Mouse (Mus musculus): Measurements from ENCODE around the gene Ppm1h. TPM values are rescaled to one million over a fixed set of nuclear protein-coding genes. Genes with fewer than 3 reads are reported as not detected.
A peak's percentile ranks its signal among the peaks of the same experiment; 100 is the strongest.

Gene Ppm1h
- polyA plus RNA-seq, 1 experiment: 0.13 TPM

DNA sequence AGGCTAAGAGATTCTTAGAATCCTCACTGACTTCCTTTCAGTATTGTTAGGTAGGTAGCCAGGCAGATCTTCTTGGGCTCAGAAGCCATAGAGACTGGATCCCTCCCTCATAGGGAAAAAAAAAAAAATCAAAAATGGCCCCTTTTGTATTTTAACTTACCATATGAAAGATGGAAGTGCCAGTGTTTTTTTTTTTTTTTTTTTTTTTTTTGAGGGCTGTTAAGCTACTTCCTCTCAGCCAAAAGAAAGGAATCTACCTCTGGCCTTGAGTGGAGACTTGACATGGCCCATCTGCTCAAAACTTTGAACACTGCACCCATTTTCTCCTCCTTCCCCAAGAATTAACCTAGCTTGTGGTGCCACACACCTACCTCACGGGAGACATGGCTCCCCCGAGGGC is 127.3 kb downstream of the Ppm1h start:
- TF ChIP-seq TCF12 (IDR thresholded peaks at IDR 0.05; ENCODE audit: insufficient read depth, poor library complexity, severe bottlenecking) (no peak), POLR2A (IDR thresholded peaks at IDR 0.05; ENCODE audit: insufficient read length, low read depth) (no peak), E2F4 (IDR thresholded peaks at IDR 0.05; ENCODE audit: insufficient read depth) (no peak), POLR2AphosphoS2 (IDR thresholded peaks at IDR 0.05; ENCODE audit: insufficient read length, low read depth) (no peak), SRF (IDR thresholded peaks at IDR 0.05; ENCODE audit: control insufficient read depth, insufficient read length, low read depth) (no peak), TCF3 (IDR thresholded peaks at IDR 0.05; ENCODE audit: insufficient read length, low read depth) (no peak), MYOD1 (IDR thresholded peaks at IDR 0.05; ENCODE audit: control insufficient read depth in 1 of 3, insufficient read length in 2 of 3, low read depth in 2 of 3) (no peak), REST (IDR thresholded peaks at IDR 0.05; ENCODE audit: insufficient read depth, insufficient read length) (no peak), MAX (IDR thresholded peaks at IDR 0.05; ENCODE audit: low read depth) (no peak), CEBPB (IDR thresholded peaks at IDR 0.05; ENCODE audit: insufficient read depth, poor library complexity, severe bottlenecking) (no peak), USF1 (IDR thresholded peaks at IDR 0.05; ENCODE audit: low read depth) (no peak)
- Histone ChIP-seq H3K4me3 (no peak overlapping the region), H3K36me3 (ENCODE audit: control insufficient read depth, insufficient read depth) (no peaks in the 10 kb centered on the region)

DNA sequence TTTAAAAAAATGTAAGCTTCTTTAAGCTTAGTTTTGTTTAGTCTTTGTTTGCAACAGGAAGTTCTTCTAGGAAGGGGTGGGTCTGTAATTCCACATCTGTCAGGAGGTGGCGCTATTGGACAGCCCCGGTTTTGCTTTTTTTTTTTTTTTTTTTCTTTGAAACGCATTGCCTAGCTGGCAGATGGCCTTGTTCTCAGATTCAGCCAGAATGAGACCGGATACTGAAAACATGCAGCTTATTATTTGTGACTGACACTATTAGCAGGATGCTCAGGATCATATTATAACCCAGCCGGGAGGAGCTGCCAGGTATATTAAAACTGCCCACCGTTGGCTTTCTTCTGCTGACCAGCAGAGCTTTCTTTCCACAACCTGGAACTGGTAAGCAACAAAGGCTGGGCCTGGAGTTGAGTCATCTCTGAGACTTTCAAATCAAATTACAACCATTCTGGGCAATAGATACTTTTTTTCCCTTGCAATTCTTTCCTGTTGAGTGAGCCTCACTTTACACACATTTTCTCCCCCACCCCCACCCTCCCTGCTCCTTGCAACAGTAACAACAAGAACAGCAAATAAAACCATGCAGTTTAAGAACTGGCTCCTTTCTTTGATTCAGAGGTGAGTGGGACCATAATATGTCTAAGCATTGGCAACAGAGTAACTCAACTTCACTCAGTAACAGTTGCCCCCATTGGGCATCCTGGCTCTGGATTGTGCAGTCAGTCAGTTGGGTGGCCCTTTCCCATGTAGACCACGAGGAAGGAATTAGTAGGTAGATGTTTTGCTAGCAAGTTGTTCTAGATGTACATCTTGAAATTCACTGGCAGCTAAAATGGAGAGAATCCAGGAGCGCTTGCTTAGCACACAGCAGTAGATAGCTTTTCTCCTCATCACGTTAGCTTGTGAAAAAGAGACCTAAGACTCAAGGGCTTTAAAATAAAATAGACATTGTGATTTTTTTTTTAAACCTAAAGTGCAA is 128.9 kb downstream of the Ppm1h start:
- Histone ChIP-seq H3K36me3 (ENCODE audit: control insufficient read depth, insufficient read depth) (no peaks in the 10 kb centered on the region), H3K27me3 (ENCODE audit: control insufficient read depth, insufficient read depth, insufficient read length) (no peaks in the 10 kb centered on the region), H3K4me2 (ENCODE audit: low read depth) (peak overlapping the region; percentile 87), H3K79me2 (ENCODE audit: control insufficient read depth, insufficient read depth) (no peaks in the 10 kb centered on the region), H3K4me3 (no peak overlapping the region), H3ac (ENCODE audit: control insufficient read depth, insufficient read length) (no peak overlapping the region)
- TF ChIP-seq MYOD1 (IDR thresholded peaks at IDR 0.05; ENCODE audit: control insufficient read depth in 1 of 3, insufficient read length in 2 of 3, low read depth in 2 of 3): no peak
- TF ChIP-seq CEBPB (IDR thresholded peaks at IDR 0.05; ENCODE audit: insufficient read depth, poor library complexity, severe bottlenecking): no peak
- TF ChIP-seq POLR2AphosphoS2 (IDR thresholded peaks at IDR 0.05; ENCODE audit: insufficient read length, low read depth): no peak
- no peak for TF ChIP-seq USF1 (IDR thresholded peaks at IDR 0.05; ENCODE audit: low read depth)
- TF ChIP-seq REST (IDR thresholded peaks at IDR 0.05; ENCODE audit: insufficient read depth, insufficient read length): no peak
- no peak for TF ChIP-seq TCF3 (IDR thresholded peaks at IDR 0.05; ENCODE audit: insufficient read length, low read depth)
- no peak for TF ChIP-seq TCF12 (IDR thresholded peaks at IDR 0.05; ENCODE audit: insufficient read depth, poor library complexity, severe bottlenecking)
- TF ChIP-seq E2F4 (IDR thresholded peaks at IDR 0.05; ENCODE audit: insufficient read depth): no peak
- no peak for TF ChIP-seq MYOG (IDR thresholded peaks at IDR 0.05; ENCODE audit: control insufficient read depth in 1 of 3, insufficient read depth in 1 of 3, insufficient read length in 2 of 3, low read depth in 2 of 3)
- TF ChIP-seq MAX (IDR thresholded peaks at IDR 0.05; ENCODE audit: low read depth): no peak
- TF ChIP-seq SRF (IDR thresholded peaks at IDR 0.05; ENCODE audit: control insufficient read depth, insufficient read length, low read depth): no peak
- no peak for TF ChIP-seq POLR2A (IDR thresholded peaks at IDR 0.05; ENCODE audit: insufficient read length, low read depth)

More for the DNA sequence above, 127.3 kb downstream of the Ppm1h start:
- no peak overlapping the region for H3ac ChIP-seq (ENCODE audit: control insufficient read depth, insufficient read length)
- no peaks in the 10 kb centered on the region for H3K27me3 ChIP-seq (ENCODE audit: control insufficient read depth, insufficient read depth, insufficient read length)
- no peak overlapping the region for H3K4me2 ChIP-seq (ENCODE audit: low read depth)
- H3K79me2 ChIP-seq (ENCODE audit: control insufficient read depth, insufficient read depth): no peaks in the 10 kb centered on the region

DNA sequence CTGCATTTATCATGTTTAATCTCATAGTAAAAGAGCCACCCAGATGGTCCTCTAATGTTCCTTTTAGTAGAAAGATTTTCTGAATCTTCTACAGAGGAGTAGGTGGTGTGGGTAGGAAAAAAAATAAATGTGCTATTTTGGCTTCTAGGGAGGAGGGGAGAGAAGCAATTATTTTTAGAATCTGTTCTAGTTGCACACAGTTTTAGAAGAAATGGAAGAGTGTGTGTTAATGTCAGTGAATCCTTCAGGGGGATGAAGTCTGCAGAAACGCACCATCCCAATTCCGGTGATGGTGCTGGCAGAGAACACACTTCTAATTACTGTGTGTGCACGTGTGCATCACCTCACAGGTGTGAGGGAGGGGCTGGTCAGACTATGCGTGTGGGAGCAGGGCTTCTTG is 129.6 kb downstream of the Ppm1h start:
- no peaks in the 10 kb centered on the region for H3K36me3 ChIP-seq (ENCODE audit: control insufficient read depth, insufficient read depth)
- TF ChIP-seq E2F4 (IDR thresholded peaks at IDR 0.05; ENCODE audit: insufficient read depth) (no peak), CEBPB (IDR thresholded peaks at IDR 0.05; ENCODE audit: insufficient read depth, poor library complexity, severe bottlenecking) (no peak), TCF3 (IDR thresholded peaks at IDR 0.05; ENCODE audit: insufficient read length, low read depth) (no peak)
- no peaks in the 10 kb centered on the region for H3K79me2 ChIP-seq (ENCODE audit: control insufficient read depth, insufficient read depth)

DNA sequence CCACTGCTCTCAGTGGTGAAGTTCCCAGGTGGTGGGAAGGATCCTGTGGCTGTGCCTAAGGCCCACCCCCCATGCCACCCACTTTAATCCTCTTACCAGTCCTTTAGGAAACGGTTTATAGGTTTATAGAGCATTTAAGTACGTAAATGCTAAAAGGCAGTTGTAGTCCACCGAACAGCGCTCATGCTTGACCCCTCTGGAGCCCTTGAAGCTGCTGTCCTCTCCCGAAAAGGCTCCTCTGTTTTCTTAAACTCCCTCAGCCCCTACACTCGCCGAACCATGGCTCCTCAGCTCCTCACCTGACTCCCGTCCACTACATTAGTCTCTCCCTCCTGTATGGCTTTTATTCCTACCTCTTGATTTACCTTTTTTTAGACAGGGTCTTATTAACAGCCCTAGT is 131.3 kb downstream of the Ppm1h start:
- Histone ChIP-seq H3K79me2 (ENCODE audit: control insufficient read depth, insufficient read depth) (no peaks in the 10 kb centered on the region), H3K4me2 (ENCODE audit: low read depth) (no peak overlapping the region), H3K36me3 (ENCODE audit: control insufficient read depth, insufficient read depth) (no peaks in the 10 kb centered on the region), H3K27me3 (ENCODE audit: control insufficient read depth, insufficient read depth, insufficient read length) (no peaks in the 10 kb centered on the region), H3K4me3 (no peak overlapping the region), H3ac (ENCODE audit: control insufficient read depth, insufficient read length) (no peak overlapping the region)
- no peak for TF ChIP-seq TCF12 (IDR thresholded peaks at IDR 0.05; ENCODE audit: insufficient read depth, poor library complexity, severe bottlenecking)
- TF ChIP-seq POLR2AphosphoS2 (IDR thresholded peaks at IDR 0.05; ENCODE audit: insufficient read length, low read depth): no peak
- no peak for TF ChIP-seq SRF (IDR thresholded peaks at IDR 0.05; ENCODE audit: control insufficient read depth, insufficient read length, low read depth)
- no peak for TF ChIP-seq CEBPB (IDR thresholded peaks at IDR 0.05; ENCODE audit: insufficient read depth, poor library complexity, severe bottlenecking)
- no peak for TF ChIP-seq MYOD1 (IDR thresholded peaks at IDR 0.05; ENCODE audit: control insufficient read depth in 1 of 3, insufficient read length in 2 of 3, low read depth in 2 of 3)
- TF ChIP-seq E2F4 (IDR thresholded peaks at IDR 0.05; ENCODE audit: insufficient read depth): no peak
- TF ChIP-seq TCF3 (IDR thresholded peaks at IDR 0.05; ENCODE audit: insufficient read length, low read depth): no peak
- TF ChIP-seq USF1 (IDR thresholded peaks at IDR 0.05; ENCODE audit: low read depth): no peak
- no peak for TF ChIP-seq MAX (IDR thresholded peaks at IDR 0.05; ENCODE audit: low read depth)

More for the DNA sequence above, 129.6 kb downstream of the Ppm1h start:
- Histone ChIP-seq H3K4me3 (no peak overlapping the region), H3K27me3 (ENCODE audit: control insufficient read depth, insufficient read depth, insufficient read length) (no peaks in the 10 kb centered on the region), H3ac (ENCODE audit: control insufficient read depth, insufficient read length) (no peak overlapping the region), H3K4me2 (ENCODE audit: low read depth) (no peak overlapping the region)

Measured in myocyte (in vitro differentiated cells).